Mouse (Mus musculus) forebrain, embryonic 16.5 days (tissue): ENCODE data around the gene Retsat. TPM values are rescaled to one million over a fixed set of nuclear protein-coding genes. Genes with fewer than 3 reads are reported as not detected.

Experiments
- polyA plus RNA-seq: library from polyadenylated mRNA; unstranded; fragments of >200 nt; fragmentation: Nextera tagmentation; extraction: Ambion mirVana; gene quantifications from 2 replicates; pipeline ENCODE4 v1.2.1, GENCODE M21; 2015

The Retsat gene
- polyA plus RNA-seq, 1 experiment from 2014 or later: 5.0 TPM

Other genes with a start within 250 kb of the Retsat start
- 17.9 and 21.0 TPM in 2 replicates for gene Tmem150a, start 243.0 kb upstream of the Retsat start, polyA plus RNA-seq
- gene Rnf181, start 231.5 kb upstream of the Retsat start, polyA plus RNA-seq: 127 and 139 TPM in 2 replicates
- 10.5 and 12.6 TPM in 2 replicates for gene Vamp5, start 218.0 kb upstream of the Retsat start, polyA plus RNA-seq
- gene Vamp8, start 207.8 kb upstream of the Retsat start, polyA plus RNA-seq: 14.4 and 14.6 TPM in 2 replicates
- gene Ggcx, start 184.2 kb upstream of the Retsat start, polyA plus RNA-seq: 16.4 and 17.2 TPM in 2 replicates
- 399 TPM in 2 replicates for gene Mat2a, start 158.9 kb upstream of the Retsat start, polyA plus RNA-seq
- gene Sh2d6, start 76.8 kb upstream of the Retsat start, polyA plus RNA-seq: 0.39 and 0.52 TPM in 2 replicates
- 4.9 and 5.4 TPM in 2 replicates for gene Capg, start 54.1 kb upstream of the Retsat start, polyA plus RNA-seq
- 16.9 and 17.0 TPM in 2 replicates for gene Elmod3, start 62 bp upstream of the Retsat start, polyA plus RNA-seq
- 34.6 and 38.0 TPM in 2 replicates for gene Tgoln1, start 18.5 kb downstream of the Retsat start, polyA plus RNA-seq
- 4.8 and 6.2 TPM in 2 replicates for gene Tcf7l1, start 190.8 kb downstream of the Retsat start, polyA plus RNA-seq